Mouse (Mus musculus) ES-Bruce4 (cell line): ENCODE data around the gene Phf11d.

Experiments used
- CTCF ChIP-seq: IDR thresholded peaks from one replicate; pipeline ENCODE4 v1.8.1; 2011; ENCODE audit warnings: low read depth, low read length
- POLR2A ChIP-seq: IDR thresholded peaks from one replicate; pipeline ENCODE4 v1.8.1; 2011; ENCODE audit warnings: low read length; ENCODE audit not compliant: insufficient read depth

DNA sequence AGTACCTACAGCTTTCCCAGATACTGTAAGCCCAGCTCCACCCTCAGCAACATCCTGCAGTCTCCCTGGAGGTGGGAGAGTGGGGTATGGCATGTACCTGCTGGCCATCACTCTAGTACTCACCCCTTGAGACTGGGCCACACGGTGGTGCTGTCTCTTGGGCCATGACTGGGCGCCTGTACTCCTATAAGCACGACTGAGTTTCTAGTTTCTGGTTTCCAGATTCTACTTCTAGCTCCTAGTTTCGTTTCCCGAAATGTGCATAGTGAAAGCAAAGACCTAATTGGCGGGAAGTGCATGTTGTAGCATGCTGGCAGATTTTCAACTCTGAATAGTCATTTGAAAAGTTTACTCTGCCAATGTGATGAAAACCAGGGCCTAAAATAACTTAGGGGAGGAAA, at the start of gene Phf11d:
- TF ChIP-seq CTCF (peak; percentile 3), POLR2A (no peak)
